Mouse (Mus musculus): ENCODE measurements at regions not wholly inside any gene's neighbourhood (a gene's known extent, or its start where the extent isn't known, plus 50 kb on each side); places are given as distances from the start of the nearest gene placed in this dataset.

DNA sequence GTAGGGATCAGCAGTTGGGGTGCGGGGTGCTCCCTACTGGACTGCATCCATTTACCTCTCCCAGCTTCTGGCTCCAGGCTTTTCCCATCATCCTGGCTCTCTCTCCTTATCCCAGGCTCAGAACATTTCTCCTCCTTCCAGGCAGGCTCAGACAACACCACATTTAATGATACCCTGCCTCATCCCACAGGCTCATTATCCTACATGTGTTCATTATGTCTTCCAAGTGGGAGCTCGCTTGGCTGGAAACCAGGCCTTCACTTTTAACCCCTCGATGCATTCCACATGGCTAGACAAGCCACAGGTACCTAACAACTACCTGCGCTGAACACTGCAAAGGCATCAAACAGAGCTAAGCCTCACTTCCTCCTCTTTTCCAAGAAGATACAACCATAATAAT lies 60.5 kb downstream of the Rplp1 start:
- no peak overlapping the region for H3K4me3 ChIP-seq (ENCODE audit: low read depth, low read length)
- WGBS = 77% methylated on average over 4 of the region's 4 CpGs
- DNase-seq (ENCODE audit: low spot score) = no peak

DNA sequence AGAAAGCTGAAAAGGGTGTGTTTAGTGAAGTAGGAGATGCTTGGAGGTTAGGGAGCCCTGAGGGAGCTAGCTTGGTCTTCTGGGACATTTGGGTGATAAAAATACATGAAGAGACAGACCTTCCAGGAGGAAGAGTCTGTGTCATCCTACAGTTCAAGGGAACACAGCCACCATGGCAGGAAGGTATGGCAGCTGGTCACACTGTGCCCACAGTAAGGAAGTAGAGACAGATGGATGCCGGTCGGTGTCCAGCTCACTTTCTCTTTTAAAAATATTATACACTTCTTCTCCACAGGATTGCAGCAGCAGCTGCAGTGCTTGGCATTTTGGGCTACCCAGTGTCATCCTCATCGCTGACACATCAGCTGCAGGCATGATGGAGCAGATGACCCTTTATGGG lies 63.0 kb downstream of the Rplp1 start:
- Histone ChIP-seq H3K4me3 (ENCODE audit: low read depth, low read length) (no peak overlapping the region), H3K27ac (ENCODE audit: low read depth) (no peak overlapping the region), H3K27me3 (ENCODE audit: control insufficient read depth, insufficient read depth, low read length) (peaks cover 6% of the 10 kb centered on the region; the same call in 1 of the 2 replicates), H3K9ac (replicated peaks; ENCODE audit: low read depth, low read length) (no peak overlapping the region), H3K4me1 (ENCODE audit: control insufficient read depth, insufficient read depth) (no peaks in the 10 kb centered on the region), H3K9me3 (replicated peaks; ENCODE audit: control insufficient read depth, low read length) (no peaks in the 10 kb centered on the region), H3K36me3 (replicated peaks; ENCODE audit: control insufficient read depth, insufficient read depth, low read length) (no peaks in the 10 kb centered on the region), H3K4me2 (ENCODE audit: low read depth, low read length) (no peak overlapping the region)
- ATAC-seq (ENCODE audit: insufficient read depth, low read depth) (no peak), DNase-seq (ENCODE audit: low spot score) (no peak)
- 98% methylated on average over 3 of the region's 3 CpGs for WGBS
- TF ChIP-seq CTCF (IDR thresholded peaks at IDR 0.05; ENCODE audit: low read depth) (no peak), EP300 (IDR thresholded peaks at IDR 0.05; ENCODE audit: low read depth) (no peak)

More for the DNA sequence above, 60.5 kb downstream of the Rplp1 start:
- Histone ChIP-seq H3K9me3 (replicated peaks; ENCODE audit: control insufficient read depth, low read length) (no peaks in the 10 kb centered on the region), H3K27ac (ENCODE audit: low read depth) (no peak overlapping the region), H3K36me3 (replicated peaks; ENCODE audit: control insufficient read depth, insufficient read depth, low read length) (no peaks in the 10 kb centered on the region), H3K4me1 (ENCODE audit: control insufficient read depth, insufficient read depth) (no peaks in the 10 kb centered on the region), H3K9ac (replicated peaks; ENCODE audit: low read depth, low read length) (no peak overlapping the region), H3K27me3 (ENCODE audit: control insufficient read depth, insufficient read depth, low read length) (peaks cover 9% of the 10 kb centered on the region; the same call in 1 of the 2 replicates), H3K4me2 (ENCODE audit: low read depth, low read length) (no peak overlapping the region)
- TF ChIP-seq EP300 (IDR thresholded peaks at IDR 0.05; ENCODE audit: low read depth) = no peak
- no peak for TF ChIP-seq CTCF (IDR thresholded peaks at IDR 0.05; ENCODE audit: low read depth)
- no peak for ATAC-seq (ENCODE audit: insufficient read depth, low read depth)

DNA sequence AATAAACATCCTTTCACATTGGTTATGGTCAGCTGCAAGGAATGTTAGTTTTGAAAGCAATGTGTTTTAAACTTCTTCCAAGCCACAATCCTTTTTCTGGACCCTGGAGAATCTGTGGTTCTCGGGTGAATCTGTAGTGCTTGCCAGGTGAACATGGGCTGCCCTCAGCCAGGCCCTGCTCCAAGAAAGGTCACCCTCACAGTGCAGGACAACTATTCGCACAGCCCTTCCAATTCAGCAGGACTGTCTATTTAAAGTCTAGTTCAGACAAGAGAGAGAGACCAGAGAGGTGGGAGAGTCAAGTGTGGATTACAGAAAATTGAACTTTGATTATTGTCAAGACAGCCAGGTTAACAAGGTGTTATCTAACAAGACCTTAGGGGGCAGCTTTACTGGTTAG lies 65.9 kb downstream of the Rplp1 start:
- 49% methylated on average over 2 of the region's 2 CpGs for WGBS
- no peak for DNase-seq (ENCODE audit: low spot score)
- no peak overlapping the region for H3K4me3 ChIP-seq (ENCODE audit: low read depth, low read length)
- H3K27ac ChIP-seq (ENCODE audit: low read depth) = no peak overlapping the region
- no peaks in the 10 kb centered on the region for H3K4me1 ChIP-seq (ENCODE audit: control insufficient read depth, insufficient read depth)
- H3K27me3 ChIP-seq (ENCODE audit: control insufficient read depth, insufficient read depth, low read length) = no peaks in the 10 kb centered on the region
- H3K36me3 ChIP-seq (replicated peaks; ENCODE audit: control insufficient read depth, insufficient read depth, low read length) = no peaks in the 10 kb centered on the region
- TF ChIP-seq EP300 (IDR thresholded peaks at IDR 0.05; ENCODE audit: low read depth) = no peak
- no peak for TF ChIP-seq CTCF (IDR thresholded peaks at IDR 0.05; ENCODE audit: low read depth)
- H3K4me2 ChIP-seq (ENCODE audit: low read depth, low read length) = no peak overlapping the region
- ATAC-seq (ENCODE audit: insufficient read depth, low read depth) = no peak
- H3K9me3 ChIP-seq (replicated peaks; ENCODE audit: control insufficient read depth, low read length) = no peaks in the 10 kb centered on the region
- no peak overlapping the region for H3K9ac ChIP-seq (replicated peaks; ENCODE audit: low read depth, low read length)

DNA sequence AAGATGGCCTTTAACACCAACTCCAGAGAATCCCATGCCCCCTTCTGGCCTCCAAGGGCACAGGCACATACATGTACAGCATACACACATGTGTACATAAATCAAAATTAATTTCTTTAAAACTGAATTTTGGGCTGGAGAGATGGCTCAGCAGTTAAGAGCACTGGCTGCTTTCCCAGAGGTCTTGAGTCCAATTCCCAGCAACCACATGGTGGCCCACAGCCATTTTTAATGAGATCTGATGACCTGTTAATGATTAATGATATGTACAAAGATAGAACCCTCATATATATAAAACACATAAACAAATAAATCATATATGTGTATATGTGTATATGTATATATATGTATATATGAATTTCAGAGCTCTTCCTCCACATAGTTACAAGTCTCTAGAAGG lies 66.8 kb downstream of the Rplp1 start:
- no peak for TF ChIP-seq CTCF (IDR thresholded peaks at IDR 0.05; ENCODE audit: low read depth)
- no peak for TF ChIP-seq EP300 (IDR thresholded peaks at IDR 0.05; ENCODE audit: low read depth)
- no peak overlapping the region for H3K27ac ChIP-seq (ENCODE audit: low read depth)
- H3K27me3 ChIP-seq (ENCODE audit: control insufficient read depth, insufficient read depth, low read length) = no peaks in the 10 kb centered on the region
- H3K9ac ChIP-seq (replicated peaks; ENCODE audit: low read depth, low read length) = no peak overlapping the region
- H3K4me2 ChIP-seq (ENCODE audit: low read depth, low read length) = no peak overlapping the region
- H3K4me3 ChIP-seq (ENCODE audit: low read depth, low read length) = no peak overlapping the region
- no peak for DNase-seq (ENCODE audit: low spot score)
- H3K9me3 ChIP-seq (replicated peaks; ENCODE audit: control insufficient read depth, low read length) = no peaks in the 10 kb centered on the region
- no peak for ATAC-seq (ENCODE audit: insufficient read depth, low read depth)
- H3K36me3 ChIP-seq (replicated peaks; ENCODE audit: control insufficient read depth, insufficient read depth, low read length) = no peaks in the 10 kb centered on the region
- no peaks in the 10 kb centered on the region for H3K4me1 ChIP-seq (ENCODE audit: control insufficient read depth, insufficient read depth)

DNA sequence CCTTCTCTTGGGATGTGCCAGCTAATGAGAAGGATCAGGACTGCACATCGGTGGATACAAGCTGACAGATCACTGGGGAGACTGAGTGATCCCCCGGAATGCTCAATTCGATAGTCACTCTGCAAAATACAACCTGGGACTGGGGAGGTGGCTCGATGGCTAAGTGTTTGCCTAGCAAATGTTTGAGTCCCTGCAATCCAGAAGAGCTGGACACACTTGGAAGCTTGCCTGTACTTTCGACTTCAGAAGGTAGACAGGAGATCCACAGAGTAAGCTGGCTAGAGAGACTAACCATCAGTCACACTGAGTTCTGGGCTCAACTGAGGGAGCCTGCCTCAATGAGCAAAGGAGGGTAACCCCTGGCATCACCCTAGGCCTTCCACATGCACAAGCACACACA lies 69.7 kb downstream of the Rplp1 start:
- no peaks in the 10 kb centered on the region for H3K4me1 ChIP-seq (ENCODE audit: control insufficient read depth, insufficient read depth)
- ATAC-seq (ENCODE audit: insufficient read depth, low read depth) (no peak), DNase-seq (ENCODE audit: low spot score) (no peak)
- H3K9me3 ChIP-seq (replicated peaks; ENCODE audit: control insufficient read depth, low read length) = no peaks in the 10 kb centered on the region
- no peak overlapping the region for H3K4me3 ChIP-seq (ENCODE audit: low read depth, low read length)
- no peaks in the 10 kb centered on the region for H3K27me3 ChIP-seq (ENCODE audit: control insufficient read depth, insufficient read depth, low read length)
- no peak overlapping the region for H3K27ac ChIP-seq (ENCODE audit: low read depth)
- no peak overlapping the region for H3K4me2 ChIP-seq (ENCODE audit: low read depth, low read length)
- no peaks in the 10 kb centered on the region for H3K36me3 ChIP-seq (replicated peaks; ENCODE audit: control insufficient read depth, insufficient read depth, low read length)
- no peak overlapping the region for H3K9ac ChIP-seq (replicated peaks; ENCODE audit: low read depth, low read length)
- WGBS = 81% methylated on average over 5 of the region's 5 CpGs
- no peak for TF ChIP-seq CTCF (IDR thresholded peaks at IDR 0.05; ENCODE audit: low read depth)
- TF ChIP-seq EP300 (IDR thresholded peaks at IDR 0.05; ENCODE audit: low read depth) = no peak

DNA sequence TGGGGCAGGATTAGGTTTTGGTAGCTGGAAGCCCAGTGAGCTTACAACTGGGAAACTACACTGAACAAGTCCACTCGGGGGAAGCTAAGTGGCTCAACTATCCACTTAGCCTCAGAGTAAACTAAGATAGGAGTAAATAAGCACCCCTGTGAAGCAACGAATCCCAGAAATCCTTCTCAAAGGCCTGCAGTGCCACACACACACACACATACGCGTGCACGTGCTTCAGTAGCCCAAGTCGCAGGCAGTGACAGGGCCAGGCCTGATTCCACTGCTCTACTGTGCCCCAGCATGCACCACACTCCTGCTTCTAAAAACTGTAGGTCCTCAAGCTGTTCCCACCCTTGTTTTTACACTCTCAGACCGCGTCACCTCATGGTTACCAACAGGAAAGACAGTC lies 70.2 kb downstream of the Rplp1 start:
- Histone ChIP-seq H3K4me3 (ENCODE audit: low read depth, low read length) (no peak overlapping the region), H3K9ac (replicated peaks; ENCODE audit: low read depth, low read length) (no peak overlapping the region), H3K36me3 (replicated peaks; ENCODE audit: control insufficient read depth, insufficient read depth, low read length) (no peaks in the 10 kb centered on the region), H3K27me3 (ENCODE audit: control insufficient read depth, insufficient read depth, low read length) (no peaks in the 10 kb centered on the region), H3K27ac (ENCODE audit: low read depth) (no peak overlapping the region), H3K9me3 (replicated peaks; ENCODE audit: control insufficient read depth, low read length) (no peaks in the 10 kb centered on the region), H3K4me2 (ENCODE audit: low read depth, low read length) (no peak overlapping the region), H3K4me1 (ENCODE audit: control insufficient read depth, insufficient read depth) (no peaks in the 10 kb centered on the region)
- ATAC-seq (ENCODE audit: insufficient read depth, low read depth) = no peak
- DNase-seq (ENCODE audit: low spot score) = no peak
- TF ChIP-seq CTCF (IDR thresholded peaks at IDR 0.05; ENCODE audit: low read depth) = no peak
- TF ChIP-seq EP300 (IDR thresholded peaks at IDR 0.05; ENCODE audit: low read depth) = no peak
- 69% methylated on average over 8 of the region's 8 CpGs for WGBS
